Comparison of ENCODE assay signal across 26 mouse cellular contexts in genomic region chr5:37100813-37101212, GRCm38 (mm10). TPM values are rescaled to one million over a fixed set of nuclear protein-coding genes. Genes with fewer than 3 reads are reported as not detected.
DNase-seq lines count a peak whose midpoint lies in the region; ATAC-seq and TF ChIP-seq lines count a peak whose summit lies in the region.
"Had no signal": no experiment of that assay in that cellular context is flagged by ENCODE, and none has a peak within 500 bp of the region (broad histone marks: within the 10 kb centered on the region; RNA-seq: fewer than 3 reads in every experiment).

No protein-coding gene starts in this region.

- WGBS in forebrain, postnatal 0 days, result 60% methylated on average over 5 of the region's 5 CpGs
- WGBS in forebrain, embryonic 13.5 days, result 71% methylated on average over 5 of the region's 5 CpGs
- 71% methylated on average over 5 of the region's 5 CpGs for WGBS in midbrain, embryonic 16.5 days
- WGBS in midbrain, embryonic 15.5 days, result 63% methylated on average over 5 of the region's 5 CpGs

- H3K36me3 ChIP-seq in forebrain, postnatal 0 days (ENCODE audit: insufficient read depth), result peaks cover 10% of the 10 kb centered on the region; the same call in 1 of the 2 replicates
- H3K36me3 ChIP-seq in forebrain, embryonic 13.5 days (ENCODE audit: poor library complexity, severe bottlenecking), result no peaks in the 10 kb centered on the region
- H3K36me3 ChIP-seq in midbrain, embryonic 16.5 days (ENCODE audit: control insufficient read depth, insufficient read depth, low read length), result peaks cover 2% of the 10 kb centered on the region; the same call in 1 of the 2 replicates
- H3K36me3 ChIP-seq in midbrain, embryonic 15.5 days (replicated peaks), result 0 out of 2 replicates have a peak, but pooled peaks cover 2% of the 10 kb centered on the region
- H3K36me3 ChIP-seq: embryonic facial prominence, embryonic 13.5 days; embryonic facial prominence, embryonic 15.5 days; forebrain, embryonic 10.5 days; forebrain, embryonic 12.5 days had no signal

- no peaks in the 10 kb centered on the region for H3K27me3 ChIP-seq in forebrain, postnatal 0 days (ENCODE audit: insufficient read depth, low read length)
- H3K27me3 ChIP-seq in forebrain, embryonic 13.5 days, result 0 out of 2 replicates have a peak, but pooled peaks cover 3% of the 10 kb centered on the region
- H3K27me3 ChIP-seq in midbrain, embryonic 16.5 days (ENCODE audit: control insufficient read depth, insufficient read depth, low read depth, low read length), result no peaks in the 10 kb centered on the region
- no peaks in the 10 kb centered on the region for H3K27me3 ChIP-seq in midbrain, embryonic 15.5 days (replicated peaks)
- H3K27me3 ChIP-seq: embryonic facial prominence, embryonic 15.5 days; forebrain, embryonic 12.5 days had no signal

- H3K4me2 ChIP-seq in forebrain, postnatal 0 days (ENCODE audit: low read depth), result no peak overlapping the region
- H3K4me2 ChIP-seq in forebrain, embryonic 13.5 days, result no peak overlapping the region
- no peak overlapping the region for H3K4me2 ChIP-seq in midbrain, embryonic 16.5 days (ENCODE audit: low read length)
- no peak overlapping the region for H3K4me2 ChIP-seq in midbrain, embryonic 15.5 days
- H3K4me2 ChIP-seq: embryonic facial prominence, embryonic 13.5 days; embryonic facial prominence, embryonic 15.5 days; forebrain, embryonic 12.5 days had no signal

- ATAC-seq in forebrain, postnatal 0 days, result no peak
- no peak for ATAC-seq in forebrain, embryonic 13.5 days
- ATAC-seq in midbrain, embryonic 16.5 days, result no peak
- ATAC-seq in midbrain, embryonic 15.5 days (replicated peaks), result no peak

- no peak overlapping the region for H3K4me3 ChIP-seq in forebrain, postnatal 0 days (ENCODE audit: low read depth, low read length)
- H3K4me3 ChIP-seq in forebrain, embryonic 13.5 days, result no peak overlapping the region
- H3K4me3 ChIP-seq in layer of hippocampus, adult 2 months, result no peak overlapping the region
- H3K4me3 ChIP-seq in midbrain, embryonic 16.5 days (ENCODE audit: low read depth, low read length), result no peak overlapping the region
- no peak overlapping the region for H3K4me3 ChIP-seq in midbrain, embryonic 15.5 days
- H3K4me3 ChIP-seq: embryonic facial prominence, embryonic 13.5 days; embryonic facial prominence, embryonic 15.5 days; erythroblast, embryonic 14.5 days; forebrain, embryonic 10.5 days; forebrain, embryonic 12.5 days had no signal

- H3K4me1 ChIP-seq in forebrain, postnatal 0 days (ENCODE audit: insufficient read depth), result 0 out of 2 replicates have a peak, but pooled peaks cover under 1% of the 10 kb centered on the region
- H3K4me1 ChIP-seq in forebrain, embryonic 13.5 days, result peaks cover 7% of the 10 kb centered on the region
- peaks cover 14% of the 10 kb centered on the region for H3K4me1 ChIP-seq in midbrain, embryonic 16.5 days (ENCODE audit: control insufficient read depth, insufficient read depth, low read length)
- H3K4me1 ChIP-seq in midbrain, embryonic 15.5 days, result peaks cover 11% of the 10 kb centered on the region
- H3K4me1 ChIP-seq: embryonic facial prominence, embryonic 13.5 days; embryonic facial prominence, embryonic 15.5 days had no signal

- TF ChIP-seq CTCF in forebrain, postnatal 0 days (IDR thresholded peaks at IDR 0.05; ENCODE audit: low read depth), result no peak
- no peak for TF ChIP-seq CTCF in layer of hippocampus, adult 2 months (conservative IDR thresholded peaks at IDR 0.05)

- DNase-seq in forebrain, postnatal 0 days, result no peak
- DNase-seq in layer of hippocampus, adult 2 months (ENCODE audit: low spot score in 2 of 2), result no peak
- DNase-seq in layer of hippocampus, postnatal 10 days (ENCODE audit: low spot score in 2 of 2), result no peak
- DNase-seq: adrenal gland, adult 2 months; adrenal gland, postnatal 10 days; adrenal gland, postnatal 25 days; cerebellum, adult 11 months; cerebellum, adult 18-20 months; cerebellum, adult 8-10 months; cerebellum, adult 9-11 months; cerebellum, postnatal 14 days; cerebellum, postnatal 36 days; embryo, embryonic 11 days had no signal

- no peak overlapping the region for H3K9ac ChIP-seq in forebrain, postnatal 0 days
- H3K9ac ChIP-seq in forebrain, embryonic 13.5 days, result no peak overlapping the region
- H3K9ac ChIP-seq in midbrain, embryonic 16.5 days (ENCODE audit: low read depth, low read length), result 0 out of 2 replicates have a peak overlapping the region, but pooled peaks have one; percentile 11
- H3K9ac ChIP-seq in midbrain, embryonic 15.5 days, result no peak overlapping the region; the same call in 1 of the 2 replicates
- H3K9ac ChIP-seq: embryonic facial prominence, embryonic 13.5 days; embryonic facial prominence, embryonic 15.5 days; forebrain, embryonic 12.5 days had no signal

- no peaks in the 10 kb centered on the region for H3K9me3 ChIP-seq in forebrain, postnatal 0 days (ENCODE audit: low read length)
- no peaks in the 10 kb centered on the region for H3K9me3 ChIP-seq in forebrain, embryonic 13.5 days (replicated peaks)
- H3K9me3 ChIP-seq in midbrain, embryonic 16.5 days (replicated peaks; ENCODE audit: control insufficient read depth, low read length, poor library complexity, severe bottlenecking), result no peaks in the 10 kb centered on the region
- H3K9me3 ChIP-seq in midbrain, embryonic 15.5 days, result no peaks in the 10 kb centered on the region
- H3K9me3 ChIP-seq: embryonic facial prominence, embryonic 13.5 days; embryonic facial prominence, embryonic 15.5 days; forebrain, embryonic 10.5 days; forebrain, embryonic 12.5 days had no signal

- 0 out of 2 replicates have a peak overlapping the region, but pooled peaks have one; percentile 40 for H3K27ac ChIP-seq in forebrain, postnatal 0 days (ENCODE audit: low read depth, low read length)
- H3K27ac ChIP-seq in forebrain, embryonic 13.5 days, result no peak overlapping the region
- H3K27ac ChIP-seq in layer of hippocampus, adult 2 months, result peak overlapping the region; percentile 46; the same call in 1 of the 2 replicates
- no peak overlapping the region for H3K27ac ChIP-seq in midbrain, embryonic 16.5 days (ENCODE audit: low read length)
- no peak overlapping the region for H3K27ac ChIP-seq in midbrain, embryonic 15.5 days
- H3K27ac ChIP-seq: embryonic facial prominence, embryonic 13.5 days; embryonic facial prominence, embryonic 15.5 days; forebrain, embryonic 10.5 days; forebrain, embryonic 12.5 days had no signal

RNA-seq across cellular contexts. Expression of gene Gm1043, which starts 15.6 kb away (rescaled TPM):
- 22.1 and 26.4 TPM in 2 replicates for total RNA-seq in forebrain, postnatal 0 days (2014; rRNA removed)
- polyA plus RNA-seq in forebrain, postnatal 0 days (2015; fragmentation: Nextera tagmentation; extraction: Ambion mirVana), result 1.1 and 1.4 TPM in 2 replicates
- polyA plus RNA-seq in forebrain, embryonic 13.5 days (2015; fragmentation: Nextera tagmentation; extraction: Ambion mirVana), result 0.40 and 0.68 TPM in 2 replicates
- 10 to 100 TPM; 31.8 to 33.1 TPM for total RNA-seq in layer of hippocampus, adult 2 months (2021)
- total RNA-seq in layer of hippocampus, postnatal 10 days (2021), result 10 to 100 TPM; 16.5 to 18.4 TPM
- 2.3 and 3.0 TPM in 2 replicates for polyA plus RNA-seq in midbrain, embryonic 16.5 days (2015; fragmentation: Nextera tagmentation; extraction: Ambion mirVana)
- 2.6 and 2.8 TPM in 2 replicates for polyA plus RNA-seq in midbrain, embryonic 15.5 days (2015; fragmentation: Nextera tagmentation; extraction: Ambion mirVana)
- total RNA-seq: common myeloid progenitor, adult 5-6 weeks; ES-E14; MEL had no signal
- polyA plus RNA-seq: C2C12; embryonic facial prominence, embryonic 11.5 days; embryonic facial prominence, embryonic 13.5 days; erythroblast, embryonic 14.5 days; forebrain, embryonic 10.5 days had no signal

Comparison
In these comparisons a context has a peak if more than half of its experiments do, and no peak if none do; other contexts are left out.
1. H3K27ac ChIP-seq: peak in forebrain, postnatal 0 days (single experiment) and layer of hippocampus, adult 2 months (single experiment); none in forebrain, embryonic 13.5 days (single experiment), midbrain, embryonic 16.5 days (single experiment) and midbrain, embryonic 15.5 days (single experiment).